Mouse (Mus musculus): ENCODE results near the gene Fga. TPM values are rescaled to one million over a fixed set of nuclear protein-coding genes. Genes with fewer than 3 reads are reported as not detected.

The Fga gene
- polyA plus RNA-seq, 1 experiment from 2014 or later = not detected

DNA sequence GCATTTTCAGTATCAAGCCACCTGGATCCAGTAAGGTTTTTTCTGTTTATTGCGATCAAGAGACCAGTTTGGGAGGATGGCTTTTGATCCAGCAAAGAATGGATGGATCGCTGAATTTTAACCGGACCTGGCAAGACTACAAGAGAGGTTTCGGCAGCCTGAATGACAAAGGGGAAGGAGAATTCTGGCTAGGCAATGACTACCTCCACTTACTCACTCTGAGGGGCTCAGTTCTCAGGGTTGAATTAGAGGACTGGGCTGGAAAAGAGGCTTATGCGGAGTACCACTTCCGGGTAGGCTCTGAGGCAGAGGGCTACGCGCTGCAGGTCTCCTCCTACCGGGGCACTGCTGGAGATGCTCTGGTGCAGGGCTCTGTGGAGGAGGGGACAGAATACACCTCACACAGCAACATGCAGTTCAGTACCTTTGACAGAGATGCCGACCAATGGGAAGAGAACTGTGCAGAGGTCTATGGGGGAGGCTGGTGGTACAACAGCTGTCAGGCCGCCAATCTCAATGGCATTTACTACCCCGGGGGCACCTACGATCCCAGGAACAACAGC lies 7.0 kb downstream of the Fga start:
- 40% methylated on average over 13 of the region's 13 CpGs for whole genome bisulfite sequencing
- ATAC-seq (replicated peaks) = peak; percentile 60; the same call in 1 of the 2 replicates
- H3K27me3 ChIP-seq = no peaks in the 10 kb centered on the region
- no peaks in the 10 kb centered on the region for H3K36me3 ChIP-seq
- no peak overlapping the region for H3K27ac ChIP-seq (replicated peaks)
- peaks cover 6% of the 10 kb centered on the region for H3K4me1 ChIP-seq
- H3K4me2 ChIP-seq (replicated peaks) = peak overlapping the region; percentile 32
- peak overlapping the region; percentile 15; the same call in 1 of the 2 replicates for H3K4me3 ChIP-seq
- 0 out of 2 replicates have a peak overlapping the region, but pooled peaks have one; percentile 1 for H3K9ac ChIP-seq (replicated peaks)
- H3K9me3 ChIP-seq = no peaks in the 10 kb centered on the region

- Histone ChIP-seq H3K27ac (replicated peaks) (no peak overlapping the region), H3K27me3 (no peaks in the 10 kb centered on the region), H3K4me3 (no peak overlapping the region), H3K9me3 (no peaks in the 10 kb centered on the region), H3K4me2 (replicated peaks) (no peak overlapping the region), H3K9ac (replicated peaks) (no peak overlapping the region), H3K36me3 (no peaks in the 10 kb centered on the region), H3K4me1 (no peaks in the 10 kb centered on the region)
- WGBS = 88% methylated on average over 8 of the region's 8 CpGs
- no peak for ATAC-seq (replicated peaks)
Observed at GRCm38 (mm10) chr3:83033801-83034200, 7.9 kb downstream of the Fga start.

DNA sequence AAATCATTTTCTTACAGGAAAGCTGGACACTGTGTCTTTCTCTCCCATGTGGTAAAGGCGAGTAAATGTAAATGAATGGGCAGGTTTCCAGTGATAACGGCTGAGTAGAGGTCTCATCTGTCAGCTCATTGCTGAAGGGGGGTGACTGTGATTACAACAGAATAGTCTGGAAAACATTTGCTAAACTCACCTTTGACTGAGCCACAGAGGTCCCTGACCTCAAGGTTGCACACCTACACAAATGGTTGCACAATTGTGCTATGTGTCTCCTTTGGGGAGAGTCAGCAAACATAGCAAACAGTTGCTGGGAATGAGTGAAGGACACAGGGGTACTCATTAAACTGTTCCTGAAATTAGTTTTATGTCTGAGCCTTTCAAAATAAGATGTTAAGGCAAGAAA lies 13.0 kb downstream of the Fga start:
- 57% methylated on average over 2 of the region's 2 CpGs for WGBS
- H3K9me3 ChIP-seq = no peaks in the 10 kb centered on the region
- H3K4me1 ChIP-seq = no peaks in the 10 kb centered on the region
- no peaks in the 10 kb centered on the region for H3K36me3 ChIP-seq
- H3K27ac ChIP-seq (replicated peaks) = no peak overlapping the region
- H3K27me3 ChIP-seq = no peaks in the 10 kb centered on the region
- H3K9ac ChIP-seq (replicated peaks) = no peak overlapping the region
- no peak overlapping the region for H3K4me3 ChIP-seq
- ATAC-seq (replicated peaks) = no peak
- H3K4me2 ChIP-seq (replicated peaks) = no peak overlapping the region

DNA sequence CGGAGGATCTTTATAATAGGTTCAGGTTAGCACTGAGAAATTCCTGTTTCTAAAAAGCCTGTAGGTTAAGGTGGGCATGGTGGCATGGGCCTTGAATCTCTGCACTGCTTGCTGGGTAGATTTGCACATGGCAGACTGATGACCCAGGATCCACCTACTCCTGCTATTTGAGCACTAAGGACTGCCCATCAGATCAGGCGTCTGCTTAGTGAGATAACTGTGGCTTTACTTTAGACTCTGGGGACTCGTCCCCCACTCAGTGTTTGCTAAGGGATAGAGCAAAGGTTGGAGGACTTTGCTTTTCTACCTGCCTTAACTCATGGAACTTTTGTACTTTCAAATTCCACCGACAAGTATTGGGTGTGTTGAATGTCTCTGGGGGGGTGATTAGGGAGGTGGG lies 13.8 kb downstream of the Fga start:
- Histone ChIP-seq H3K4me3 (no peak overlapping the region), H3K9me3 (no peaks in the 10 kb centered on the region)
- WGBS = 88% methylated on average over 4 of the region's 4 CpGs

GRCm38 (mm10) chr3:83042451-83042850 lies 16.6 kb downstream of the Fga start:
- Histone ChIP-seq H3K9me3 (no peaks in the 10 kb centered on the region), H3K36me3 (no peaks in the 10 kb centered on the region), H3K27ac (replicated peaks) (no peak overlapping the region), H3K4me1 (no peaks in the 10 kb centered on the region), H3K4me2 (replicated peaks) (no peak overlapping the region), H3K9ac (replicated peaks) (no peak overlapping the region), H3K27me3 (no peaks in the 10 kb centered on the region), H3K4me3 (no peak overlapping the region)
- WGBS = 94% methylated on average over 5 of the region's 5 CpGs
- no peak for ATAC-seq (replicated peaks)

More for the DNA sequence above, 13.8 kb downstream of the Fga start:
- no peak overlapping the region for H3K4me2 ChIP-seq (replicated peaks)
- H3K9ac ChIP-seq (replicated peaks) = no peak overlapping the region
- no peak overlapping the region for H3K27ac ChIP-seq (replicated peaks)
- no peak for ATAC-seq (replicated peaks)
- H3K27me3 ChIP-seq = no peaks in the 10 kb centered on the region
- H3K36me3 ChIP-seq = no peaks in the 10 kb centered on the region
- H3K4me1 ChIP-seq = no peaks in the 10 kb centered on the region

DNA sequence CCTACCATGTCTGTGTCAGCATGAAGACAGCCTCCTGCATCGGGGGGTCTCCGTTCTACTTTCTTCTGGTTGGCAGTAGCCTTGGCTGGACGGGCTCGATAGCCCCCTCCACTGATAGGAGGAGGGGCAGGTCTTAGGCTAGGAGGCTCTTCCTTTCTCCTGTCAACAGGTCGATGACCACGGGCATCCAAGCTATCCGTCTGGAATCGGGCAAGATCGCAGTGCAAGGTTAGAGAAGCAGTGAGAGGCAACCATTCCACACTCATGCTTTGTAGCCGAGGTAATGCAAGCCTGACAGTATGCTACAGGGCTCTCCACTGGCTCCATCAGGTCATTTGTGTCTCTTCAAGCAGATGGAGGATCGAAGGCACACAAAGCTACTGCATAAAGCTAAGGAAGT lies 20.8 kb downstream of the Fga start:
- Histone ChIP-seq H3K4me2 (replicated peaks) (no peak overlapping the region), H3K4me3 (no peak overlapping the region), H3K9me3 (no peaks in the 10 kb centered on the region), H3K27me3 (no peaks in the 10 kb centered on the region), H3K4me1 (no peaks in the 10 kb centered on the region), H3K36me3 (no peaks in the 10 kb centered on the region), H3K9ac (replicated peaks) (no peak overlapping the region), H3K27ac (replicated peaks) (no peak overlapping the region)
- no peak for ATAC-seq (replicated peaks)
- WGBS = 86% methylated on average over 11 of the region's 11 CpGs

- H3K4me1 ChIP-seq = no peaks in the 10 kb centered on the region
- 92% methylated on average over 8 of the region's 8 CpGs for WGBS
- no peaks in the 10 kb centered on the region for H3K27me3 ChIP-seq
- no peak within 1 kb of the TSS for H3K4me3 ChIP-seq
- H3K9me3 ChIP-seq = no peaks in the 10 kb centered on the region
- H3K27ac ChIP-seq (replicated peaks) = no peak within 1 kb of the TSS
- no peak within 1 kb of the TSS for H3K9ac ChIP-seq (replicated peaks)
- no peak within 1 kb of the TSS for H3K4me2 ChIP-seq (replicated peaks)
- ATAC-seq (replicated peaks) = no peak
- H3K36me3 ChIP-seq = no peaks in the 10 kb centered on the region
Observed at GRCm38 (mm10) chr3:83049680-83050079, 23.8 kb downstream of the Fga start, which contains the start of gene Fgb. TSS of gene Fgb (minus strand) at chr3:83049863.

- no peaks in the 10 kb centered on the region for H3K36me3 ChIP-seq
- no peak overlapping the region for H3K9ac ChIP-seq (replicated peaks)
- H3K4me3 ChIP-seq = no peak overlapping the region
- 83% methylated on average over 5 of the region's 5 CpGs for WGBS
- H3K4me1 ChIP-seq = no peaks in the 10 kb centered on the region
- ATAC-seq (replicated peaks) = no peak
- H3K4me2 ChIP-seq (replicated peaks) = no peak overlapping the region
- no peak overlapping the region for H3K27ac ChIP-seq (replicated peaks)
- H3K9me3 ChIP-seq = no peaks in the 10 kb centered on the region
- no peaks in the 10 kb centered on the region for H3K27me3 ChIP-seq
Observed at GRCm38 (mm10) chr3:83050661-83051060, 24.8 kb downstream of the Fga start.

- H3K9ac ChIP-seq (replicated peaks) = no peak overlapping the region
- 90% methylated on average over 5 of the region's 5 CpGs for WGBS
- ATAC-seq (replicated peaks) = no peak
- no peaks in the 10 kb centered on the region for H3K27me3 ChIP-seq
- peaks cover 12% of the 10 kb centered on the region for H3K4me1 ChIP-seq
- H3K9me3 ChIP-seq = no peaks in the 10 kb centered on the region
- no peak overlapping the region for H3K4me3 ChIP-seq
- H3K4me2 ChIP-seq (replicated peaks) = no peak overlapping the region
- no peak overlapping the region for H3K27ac ChIP-seq (replicated peaks)
- H3K36me3 ChIP-seq = peaks cover 2% of the 10 kb centered on the region; the same call in 1 of the 2 replicates
Observed at GRCm38 (mm10) chr3:83052102-83052501, 26.2 kb downstream of the Fga start.

GRCm38 (mm10) chr3:83053126-83053525 lies 27.2 kb downstream of the Fga start:
- H3K4me2 ChIP-seq (replicated peaks) = no peak overlapping the region
- no peaks in the 10 kb centered on the region for H3K27me3 ChIP-seq
- H3K9ac ChIP-seq (replicated peaks) = no peak overlapping the region
- no peak for ATAC-seq (replicated peaks)
- no peaks in the 10 kb centered on the region for H3K9me3 ChIP-seq
- H3K4me3 ChIP-seq = no peak overlapping the region
- peaks cover 6% of the 10 kb centered on the region; the same call in 1 of the 2 replicates for H3K36me3 ChIP-seq
- H3K27ac ChIP-seq (replicated peaks) = no peak overlapping the region
- H3K4me1 ChIP-seq = peaks cover 12% of the 10 kb centered on the region
- WGBS = 91% methylated on average over 7 of the region's 7 CpGs

- Histone ChIP-seq H3K4me3 (no peak overlapping the region), H3K4me1 (peaks cover 12% of the 10 kb centered on the region), H3K4me2 (replicated peaks) (no peak overlapping the region), H3K27me3 (no peaks in the 10 kb centered on the region), H3K9me3 (no peaks in the 10 kb centered on the region), H3K27ac (replicated peaks) (no peak overlapping the region), H3K9ac (replicated peaks) (no peak overlapping the region), H3K36me3 (peaks cover 11% of the 10 kb centered on the region)
- WGBS = 36% methylated on average over 10 of the region's 10 CpGs
- no peak for ATAC-seq (replicated peaks)
Observed at GRCm38 (mm10) chr3:83053758-83054157, 27.9 kb downstream of the Fga start.

- no peak overlapping the region for H3K27ac ChIP-seq (replicated peaks)
- no peak overlapping the region for H3K9ac ChIP-seq (replicated peaks)
- WGBS = 39% methylated on average over 13 of the region's 13 CpGs
- H3K27me3 ChIP-seq = no peaks in the 10 kb centered on the region
- peaks cover 12% of the 10 kb centered on the region for H3K4me1 ChIP-seq
- H3K9me3 ChIP-seq = no peaks in the 10 kb centered on the region
- peak overlapping the region; percentile 39 for H3K4me2 ChIP-seq (replicated peaks)
- ATAC-seq (replicated peaks) = no peak
- peak overlapping the region; percentile 75 for H3K4me3 ChIP-seq
- peaks cover 21% of the 10 kb centered on the region for H3K36me3 ChIP-seq
Observed at GRCm38 (mm10) chr3:83054759-83055158, 28.9 kb downstream of the Fga start.
